Mouse (Mus musculus): Measurements from ENCODE around the gene Slit2. TPM values are rescaled to one million over a fixed set of nuclear protein-coding genes. Genes with fewer than 3 reads are reported as not detected.
A peak's percentile ranks its signal among the peaks of the same experiment; 100 is the strongest.

The Slit2 gene
- total RNA-seq, 2 experiments from 2014 or later, result 37.1 to 40.7 TPM

DNA sequence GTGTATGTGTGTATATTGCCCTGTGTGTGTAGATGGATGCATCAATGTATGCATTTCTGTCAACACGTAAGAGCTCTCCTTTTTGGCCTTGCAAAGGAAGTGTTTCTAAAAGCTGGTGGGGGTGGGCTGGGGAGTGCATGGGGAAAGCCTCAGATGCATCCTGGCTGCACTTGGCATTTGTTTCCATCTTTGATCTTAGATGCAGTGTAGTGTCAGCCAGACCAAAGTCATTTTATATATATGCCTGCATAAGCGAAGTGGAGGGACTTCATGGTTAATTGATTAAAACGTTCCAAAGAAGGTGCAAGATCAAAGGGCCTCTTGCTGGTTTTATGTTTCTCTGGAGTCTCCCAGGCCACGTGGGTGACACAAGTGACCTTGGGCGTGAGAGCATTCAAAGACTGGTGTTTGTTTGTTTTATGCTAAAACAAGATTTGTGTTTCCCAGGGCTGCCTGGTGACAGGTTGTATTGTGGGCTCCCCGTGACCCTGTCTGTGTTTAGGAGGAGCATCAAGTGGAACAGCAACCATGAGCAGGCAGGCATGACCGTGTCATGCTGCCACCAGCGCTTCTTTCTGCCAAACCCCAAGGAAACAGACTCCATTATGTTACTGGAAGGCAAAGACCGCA is 351.1 kb downstream of the Slit2 start:
- intact Hi-C loops (cut with DNase I), result no loop called here
- no peak for DNase-seq (ENCODE audit: low spot score in 2 of 2)

DNA sequence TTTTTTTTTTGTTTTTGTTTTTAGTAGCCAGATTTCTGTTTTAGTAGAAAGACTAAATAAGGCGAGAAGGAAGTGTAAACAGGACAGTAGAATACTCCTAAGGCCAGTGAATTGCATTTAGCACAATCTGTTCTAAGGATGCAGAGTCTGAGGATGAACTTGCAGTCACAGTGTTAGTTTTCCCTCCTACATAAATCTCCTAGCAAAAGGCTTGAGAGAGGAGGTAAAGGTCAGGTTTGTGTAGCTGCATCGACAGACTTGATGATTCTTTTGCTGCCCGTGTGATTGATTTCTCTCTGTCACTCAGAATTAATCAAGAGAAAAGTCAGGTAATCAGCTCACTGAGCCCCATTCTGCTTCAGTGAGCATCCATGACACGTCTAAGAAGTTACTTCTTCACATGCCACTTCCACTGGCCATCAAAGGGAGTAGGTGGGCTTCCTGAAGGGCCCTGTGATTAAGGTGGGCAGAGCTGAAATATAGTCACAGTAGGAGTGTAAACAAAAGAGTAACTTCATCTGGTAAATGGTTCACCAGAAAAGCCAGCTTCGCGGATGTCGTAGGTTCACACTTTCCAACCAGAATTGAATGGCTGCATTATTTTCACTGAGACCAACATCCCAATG is 358.0 kb downstream of the Slit2 start:
- intact Hi-C loops (cut with DNase I), result loop anchor here (10.0 kb wide), 2 partner anchors 76 to 196 kb away; no protein-coding TSS in a partner anchor

DNA sequence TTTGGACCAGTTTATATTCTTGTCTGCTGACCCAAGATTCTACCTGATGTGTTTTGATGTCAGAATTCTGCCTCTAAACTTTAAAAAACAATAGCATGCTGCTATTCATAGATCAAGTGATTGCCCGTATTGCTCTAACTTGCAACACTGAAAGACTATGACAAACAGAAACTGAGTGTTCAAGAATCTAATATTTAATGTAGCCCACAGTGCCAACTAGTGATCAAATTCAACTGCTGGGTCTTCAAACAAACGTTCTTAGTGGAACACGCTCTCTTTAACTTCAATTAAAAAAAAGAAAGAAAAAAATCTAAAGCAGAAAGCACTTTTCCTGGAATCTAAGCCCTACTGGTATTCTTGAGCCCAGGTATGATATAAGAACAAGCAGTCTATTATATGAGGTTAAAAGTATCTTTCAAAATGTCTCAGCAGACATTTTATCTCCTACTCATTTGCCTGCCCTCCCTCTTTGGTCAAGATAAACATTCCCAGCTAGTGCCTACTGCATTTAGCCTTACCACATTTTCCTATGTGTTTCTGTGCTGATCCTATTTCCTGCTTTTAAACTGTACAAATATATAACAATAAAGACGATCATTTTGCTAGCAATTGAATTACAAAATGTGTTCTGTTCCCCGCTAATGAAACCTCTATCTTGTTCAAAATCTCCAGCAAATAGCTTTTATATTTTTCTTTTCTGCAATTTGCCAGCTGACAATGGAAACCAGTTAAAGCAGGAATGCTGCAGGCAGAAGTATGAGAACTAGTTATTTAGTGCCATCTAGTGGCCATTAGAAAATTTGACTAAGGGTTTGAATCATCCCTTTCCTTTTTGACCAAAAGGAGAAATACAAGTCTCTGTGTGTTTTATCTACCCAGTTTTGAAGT is 362.4 kb downstream of the Slit2 start:
- DNase-seq (ENCODE audit: low spot score in 2 of 2), result peak; percentile 4 to 49
- intact Hi-C loops (cut with DNase I), result loop anchor here (10.0 kb wide), 2 partner anchors 81 to 201 kb away; no protein-coding TSS in a partner anchor

More for the DNA sequence above, 358.0 kb downstream of the Slit2 start:
- DNase-seq (ENCODE audit: low spot score in 2 of 2), result no peak

GRCm38 (mm10) chr5:48345983-48346648 is 363.2 kb downstream of the Slit2 start:
- intact Hi-C loops (cut with DNase I), result loop anchor here (10.0 kb wide), 2 partner anchors 81 to 201 kb away; no protein-coding TSS in a partner anchor
- DNase-seq (ENCODE audit: low spot score in 2 of 2), result no peak

DNA sequence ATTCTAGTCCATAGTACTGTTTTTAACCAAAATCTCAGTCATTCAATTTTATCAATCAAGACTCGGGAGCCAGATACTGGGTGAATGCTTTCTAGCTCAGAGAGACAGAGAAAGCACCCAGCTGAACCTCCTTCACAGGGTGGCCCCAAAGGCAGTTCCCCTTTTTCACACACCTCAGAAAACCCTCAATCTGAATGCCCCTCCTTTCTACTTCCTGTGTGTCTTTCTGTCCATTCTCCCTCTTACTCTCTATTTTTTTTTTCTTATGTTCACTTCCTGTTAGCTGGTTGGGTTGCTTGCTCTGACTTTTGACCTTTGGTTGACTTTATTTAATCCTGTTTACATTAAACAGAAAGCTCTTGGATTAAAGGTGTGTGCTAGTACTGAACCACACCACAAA is 366.4 kb downstream of the Slit2 start:
- intact Hi-C loops (cut with DNase I), result loop anchor here (10.0 kb wide), 2 partner anchors 85 to 205 kb away; no protein-coding TSS in a partner anchor
- no peak for DNase-seq (ENCODE audit: low spot score in 2 of 2)

Small RNAs within 50 kb of the gene (microRNA-seq; reads per million reads assigned to microRNA genes)
- 13.8 to 14.8 reads per million in 2 experiments for gene Mir218-1

All from left cerebral cortex, postnatal 14 days (tissue).